Mouse (Mus musculus) splenic B cell, adult 2 months (primary cell): ENCODE measurements at regions not wholly inside any gene's neighbourhood (a gene's known extent, or its start where the extent isn't known, plus 50 kb on each side); places are given as distances from the start of the nearest gene placed in this dataset.

ENCODE experiments used
- DNase-seq: peaks from one replicate; pipeline ENCODE4 v3.0.0-alpha.2; 2011; ENCODE audit warnings: low read depth, low spot score
- H3K27me3 ChIP-seq: 2 replicates; pipeline ENCODE4 v1.6.1; 2012; ENCODE audit warnings: mild to moderate bottlenecking, low read length, moderate library complexity, mixed read lengths; ENCODE audit not compliant: control insufficient read depth, poor library complexity, insufficient read depth, severe bottlenecking
- H3K36me3 ChIP-seq: 2 replicates; pipeline ENCODE4 v1.6.1; 2012; ENCODE audit warnings: mild to moderate bottlenecking, low read length, moderate library complexity, mixed read lengths; ENCODE audit not compliant: control insufficient read depth, poor library complexity, insufficient read depth, severe bottlenecking

DNA sequence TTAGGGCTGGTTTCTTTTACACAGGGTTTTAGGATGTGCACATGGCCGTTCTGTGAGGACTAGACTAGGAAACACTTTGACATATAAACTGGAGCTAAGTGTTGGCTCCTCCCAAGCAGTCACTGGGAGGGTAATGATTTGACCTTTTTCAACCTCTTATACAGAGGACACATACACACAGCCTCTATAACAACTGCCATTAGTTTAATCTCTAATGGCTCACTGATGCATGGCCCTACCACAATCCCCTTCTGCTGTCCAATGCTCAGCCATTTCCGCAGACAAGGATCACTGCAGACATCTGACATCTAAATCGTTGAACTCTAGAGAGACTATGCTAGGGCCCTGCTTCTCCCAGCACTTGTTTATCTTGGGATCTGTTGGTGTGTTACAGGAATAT is 481.5 kb downstream of the Etnk1 start:
- H3K36me3 ChIP-seq, result no peaks in the 10 kb centered on the region
- DNase-seq, result no peak
- H3K27me3 ChIP-seq, result no peaks in the 10 kb centered on the region

DNA sequence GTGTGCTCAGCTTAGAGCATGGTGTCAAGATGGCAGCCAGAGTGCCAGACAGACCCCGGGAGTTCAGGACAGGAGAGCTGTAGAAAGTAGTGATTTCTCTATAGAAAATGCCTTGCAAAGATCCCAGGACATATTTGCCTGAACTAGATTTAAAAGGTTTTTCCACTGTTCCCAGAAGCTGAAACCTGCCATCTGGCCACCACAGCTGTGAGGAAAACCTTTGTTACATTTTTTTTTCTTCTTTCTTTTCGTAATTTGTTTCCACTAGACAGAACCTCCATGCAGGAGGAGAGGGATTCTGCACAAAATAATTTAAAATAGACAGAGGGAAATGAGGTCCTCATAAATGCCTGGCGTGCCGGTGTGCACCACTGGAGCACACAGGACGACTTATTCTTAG is 489.6 kb downstream of the Etnk1 start:
- DNase-seq, result no peak
- H3K36me3 ChIP-seq, result no peaks in the 10 kb centered on the region

DNA sequence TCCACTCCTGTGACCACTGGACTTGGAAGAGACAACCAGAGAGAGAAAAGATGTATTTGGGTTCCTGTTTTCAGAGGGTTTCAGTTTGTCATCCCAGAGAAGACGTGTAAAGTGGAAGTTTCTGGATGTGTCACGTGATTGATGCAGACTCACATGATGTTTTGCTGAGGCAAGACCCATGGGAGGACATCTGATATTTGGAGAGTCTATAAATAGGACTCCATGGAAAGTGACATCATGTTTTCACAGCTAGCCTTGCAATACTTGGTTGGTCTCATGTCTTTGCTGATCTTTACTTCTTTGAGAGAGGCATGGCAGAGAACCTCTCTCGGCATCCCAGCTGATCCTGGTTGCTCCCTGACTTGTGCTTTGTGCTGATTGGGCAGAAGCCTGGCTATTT is 493.8 kb downstream of the Etnk1 start:
- no peaks in the 10 kb centered on the region for H3K36me3 ChIP-seq
- H3K27me3 ChIP-seq, result no peaks in the 10 kb centered on the region
- no peak for DNase-seq

More for the DNA sequence above, 489.6 kb downstream of the Etnk1 start:
- no peaks in the 10 kb centered on the region for H3K27me3 ChIP-seq

GRCm38 (mm10) chr6:143663306-143663705 is 496.3 kb downstream of the Etnk1 start:
- no peaks in the 10 kb centered on the region for H3K36me3 ChIP-seq
- H3K27me3 ChIP-seq, result no peaks in the 10 kb centered on the region
- no peak for DNase-seq

- DNase-seq, result no peak
- H3K27me3 ChIP-seq, result no peaks in the 10 kb centered on the region
These were observed 498.4 kb downstream of the Etnk1 start for GRCm38 (mm10) chr6:143665374-143665773.

DNA sequence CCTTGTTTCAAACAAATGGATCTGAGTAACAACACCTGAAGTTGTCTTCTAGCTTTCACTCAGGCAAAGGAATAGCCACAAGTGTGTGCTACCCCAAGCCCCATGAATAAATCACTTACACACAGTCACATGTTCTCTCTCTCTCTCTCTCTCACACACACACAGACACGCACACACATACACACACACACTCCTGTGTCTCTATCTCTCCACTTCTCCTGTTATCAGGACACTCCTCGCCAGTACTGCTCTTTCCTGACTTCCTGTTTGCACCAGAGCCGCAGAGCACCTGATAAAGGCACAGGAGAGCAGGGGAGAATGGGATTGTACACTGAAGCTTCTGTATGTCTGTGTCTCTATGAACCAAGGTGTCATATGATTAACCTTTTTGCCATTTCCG is 501.5 kb downstream of the Etnk1 start:
- no peak for DNase-seq
- no peaks in the 10 kb centered on the region for H3K27me3 ChIP-seq
- H3K36me3 ChIP-seq, result no peaks in the 10 kb centered on the region

More at GRCm38 (mm10) chr6:143665374-143665773, 498.4 kb downstream of the Etnk1 start:
- no peaks in the 10 kb centered on the region for H3K36me3 ChIP-seq

- DNase-seq, result no peak
- no peaks in the 10 kb centered on the region for H3K36me3 ChIP-seq
- H3K27me3 ChIP-seq, result no peaks in the 10 kb centered on the region
These were observed 502.6 kb downstream of the Etnk1 start for GRCm38 (mm10) chr6:143669446-143670130.

- H3K27me3 ChIP-seq, result no peaks in the 10 kb centered on the region
- no peaks in the 10 kb centered on the region for H3K36me3 ChIP-seq
- DNase-seq, result no peak
These were observed 523.1 kb downstream of the Etnk1 start for GRCm38 (mm10) chr6:143690131-143690530.

DNA sequence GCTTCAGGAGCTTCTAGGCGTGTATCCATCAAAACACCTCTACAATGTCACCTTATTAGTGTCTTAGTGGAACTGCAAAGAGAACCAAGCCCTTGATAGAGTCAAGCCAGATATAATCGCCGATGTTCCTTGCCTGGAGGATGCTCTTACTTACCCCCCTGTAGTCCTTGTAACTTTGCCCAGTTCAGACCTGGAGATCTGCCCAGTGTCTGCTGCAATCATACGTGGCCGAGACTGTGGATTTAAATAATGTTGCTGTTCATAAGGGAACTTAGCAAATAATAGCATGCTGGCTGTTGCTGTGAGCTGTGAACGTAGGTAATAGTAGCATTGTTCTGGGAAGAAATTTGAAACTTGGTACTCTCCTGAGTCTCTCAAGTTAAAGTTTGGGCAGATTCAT is 523.8 kb downstream of the Etnk1 start:
- Histone ChIP-seq H3K36me3 (no peaks in the 10 kb centered on the region), H3K27me3 (no peaks in the 10 kb centered on the region)
- no peak for DNase-seq

- Histone ChIP-seq H3K27me3 (no peaks in the 10 kb centered on the region), H3K36me3 (no peaks in the 10 kb centered on the region)
- no peak for DNase-seq
These were observed 531.0 kb downstream of the Etnk1 start for GRCm38 (mm10) chr6:143697997-143698396.

DNA sequence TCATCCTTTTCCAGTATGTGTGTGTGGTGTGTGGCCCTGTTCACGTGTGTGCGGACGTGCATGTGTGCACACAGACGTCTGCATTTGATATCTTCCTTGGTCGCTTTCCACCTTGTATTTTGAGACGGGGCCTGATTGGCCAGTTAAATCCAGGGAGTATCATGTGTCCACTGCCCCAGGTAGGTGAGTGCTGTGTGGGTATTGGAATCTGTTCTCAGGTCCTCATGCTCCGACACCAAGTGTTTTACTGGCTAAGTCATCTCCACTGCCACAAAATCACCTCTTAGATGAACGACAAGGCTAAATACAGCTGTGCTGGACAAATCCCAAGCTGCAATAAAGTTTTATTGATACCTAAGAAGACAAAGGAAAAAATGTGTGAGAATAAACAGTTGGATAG is 537.0 kb downstream of the Etnk1 start:
- DNase-seq, result no peak
- Histone ChIP-seq H3K36me3 (no peaks in the 10 kb centered on the region), H3K27me3 (no peaks in the 10 kb centered on the region)

DNA sequence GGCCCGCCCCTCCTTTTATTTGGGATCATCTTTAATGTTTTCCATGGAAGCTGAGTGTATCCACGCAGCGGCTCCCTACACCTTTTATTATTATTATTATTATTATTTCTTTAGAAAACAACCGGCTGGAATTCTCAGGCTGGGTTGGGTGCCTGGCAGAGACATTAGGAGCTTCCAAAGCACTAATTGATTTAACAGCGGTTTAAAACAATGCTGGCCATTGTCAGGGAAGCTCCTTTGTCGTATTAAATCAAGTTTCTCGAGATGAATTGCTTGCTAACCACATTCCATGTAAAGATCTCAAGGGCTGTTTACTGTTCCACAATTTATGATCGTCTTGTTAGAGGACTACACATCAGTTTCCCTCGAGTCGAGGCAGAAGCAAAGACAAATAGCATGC is 539.4 kb downstream of the Etnk1 start:
- no peaks in the 10 kb centered on the region for H3K27me3 ChIP-seq
- no peak for DNase-seq

GRCm38 (mm10) chr6:143714461-143714860 is 547.4 kb downstream of the Etnk1 start:
- Histone ChIP-seq H3K36me3 (no peaks in the 10 kb centered on the region), H3K27me3 (no peaks in the 10 kb centered on the region)
- DNase-seq, result no peak

More for the DNA sequence above, 539.4 kb downstream of the Etnk1 start:
- no peaks in the 10 kb centered on the region for H3K36me3 ChIP-seq

GRCm38 (mm10) chr6:143750074-143750473 is 583.1 kb downstream of the Etnk1 start:
- H3K27me3 ChIP-seq, result no peaks in the 10 kb centered on the region
- DNase-seq, result no peak
- H3K36me3 ChIP-seq, result no peaks in the 10 kb centered on the region

GRCm38 (mm10) chr6:143751076-143752070 is 584.4 kb downstream of the Etnk1 start:
- H3K36me3 ChIP-seq, result no peaks in the 10 kb centered on the region
- DNase-seq, result peak; percentile 84
- no peaks in the 10 kb centered on the region for H3K27me3 ChIP-seq
